Mouse (Mus musculus) hindbrain, embryonic 12.5 days (tissue): ENCODE measurements around the gene Rnase10. TPM values are rescaled to one million over a fixed set of nuclear protein-coding genes. Genes with fewer than 3 reads are reported as not detected.

Source experiments
- ATAC-seq: fragments of 200-750 bp; cut with Nextera tagmentation; 2 replicates; pipeline ENCODE4 v1.8.0; 2017; ENCODE audit warnings: moderate TSS enrichment; ENCODE audit not compliant: low FRiP score
- H3K27ac ChIP-seq: fragments of 300-500 bp; sonication (generic); 2 replicates; pipeline ENCODE4 v1.5.1; 2016; ENCODE audit warnings: mild to moderate bottlenecking
- H3K27me3 ChIP-seq: fragments of 300-500 bp; sonication (generic); 2 replicates; pipeline ENCODE4 v1.6.1; 2016; ENCODE audit warnings: mild to moderate bottlenecking
- H3K36me3 ChIP-seq: fragments of 300-500 bp; sonication (generic); 2 replicates; pipeline ENCODE4 v1.6.1; 2016; ENCODE audit warnings: mild to moderate bottlenecking
- H3K4me1 ChIP-seq: fragments of 300-500 bp; sonication (generic); 2 replicates; pipeline ENCODE4 v1.6.1; 2016
- H3K4me2 ChIP-seq: fragments of 300-500 bp; sonication (generic); replicated peaks from 2 replicates; pipeline ENCODE4 v1.6.1; 2016; ENCODE audit warnings: mild to moderate bottlenecking
- H3K4me3 ChIP-seq: fragments of 300-500 bp; sonication (generic); 2 replicates; pipeline ENCODE4 v1.5.1; 2016; ENCODE audit warnings: mild to moderate bottlenecking
- H3K9ac ChIP-seq: fragments of 300-500 bp; sonication (generic); 2 replicates; pipeline ENCODE4 v1.6.1; 2016; ENCODE audit warnings: mild to moderate bottlenecking, moderate library complexity
- H3K9me3 ChIP-seq: fragments of 300-500 bp; sonication (generic); replicated peaks from 2 replicates; pipeline ENCODE4 v1.6.1; 2016; ENCODE audit warnings: mild to moderate bottlenecking
- WGBS: fragments of 180-500 bp; shearing (Covaris S2); methylation state at CpG from one replicate; pipeline ENCODE4 v1.1.7; 2016; 5-methylcytosine and 5-hydroxymethylcytosine counted together
- polyA plus RNA-seq: library from polyadenylated mRNA; unstranded; fragments of >200 nt; fragmentation: Nextera tagmentation; extraction: Ambion mirVana; gene quantifications from 2 replicates; pipeline ENCODE4 v1.2.1, GENCODE M21; 2016

The Rnase10 gene
- polyA plus RNA-seq, 1 experiment from 2014 or later: not detected

- Histone ChIP-seq H3K36me3 (no peaks in the 10 kb centered on the region), H3K27me3 (no peaks in the 10 kb centered on the region), H3K9me3 (no peaks in the 10 kb centered on the region), H3K9ac (no peak within 1 kb of the TSS), H3K4me3 (no peak within 1 kb of the TSS), H3K27ac (no peak within 1 kb of the TSS), H3K4me2 (no peak within 1 kb of the TSS), H3K4me1 (peaks cover 8% of the 10 kb centered on the region)
- 76% methylated on average over 9 of the region's 9 CpGs for WGBS
- ATAC-seq: no peak
Measured at GRCm38 (mm10) chr14:51057401-51057831, 49.9 kb downstream of the Rnase10 start, which contains the start of gene Rnase12. Rnase12 (minus strand) TSS chr14:51057661.

Other genes starting within 250 kb of the Rnase10 start
- 97.7 and 105 TPM in 2 replicates for gene Ttc5, start 222.2 kb upstream of the Rnase10 start, polyA plus RNA-seq
- gene Ccnb1ip1, start 200.0 kb upstream of the Rnase10 start, polyA plus RNA-seq: 0.46 TPM in 1 of 2 replicates, not detected in the other
- gene Parp2, start 199.9 kb upstream of the Rnase10 start, polyA plus RNA-seq: 50.8 and 50.9 TPM in 2 replicates
- 6.3 and 6.7 TPM in 2 replicates for gene Tep1, start 137.2 kb upstream of the Rnase10 start, polyA plus RNA-seq
- 0.39 and 0.51 TPM in 2 replicates for gene Klhl33, start 110.2 kb upstream of the Rnase10 start, polyA plus RNA-seq
- 108 and 122 TPM in 2 replicates for gene Osgep, start 82.9 kb upstream of the Rnase10 start, polyA plus RNA-seq
- 246 and 257 TPM in 2 replicates for gene Apex1, start 82.8 kb upstream of the Rnase10 start, polyA plus RNA-seq
- 71.8 and 79.8 TPM in 2 replicates for gene Pip4p1, start 76.9 kb upstream of the Rnase10 start, polyA plus RNA-seq
- 38.2 and 39.5 TPM in 2 replicates for gene Pnp, start 76.7 kb upstream of the Rnase10 start, polyA plus RNA-seq
- gene Gm49342, start 63.2 kb upstream of the Rnase10 start, polyA plus RNA-seq: not detected in 2 replicates
- 0.50 and 0.59 TPM in 2 replicates for gene Pnp2, start 51.8 kb upstream of the Rnase10 start, polyA plus RNA-seq
- gene Rnase9, start 34.1 kb downstream of the Rnase10 start, polyA plus RNA-seq: not detected in 2 replicates
- gene Rnase11, start 42.4 kb downstream of the Rnase10 start, polyA plus RNA-seq: not detected in 2 replicates
- gene Rnase12, start 49.9 kb downstream of the Rnase10 start, polyA plus RNA-seq: not detected in 2 replicates
- gene Olfr750, start 66.7 kb downstream of the Rnase10 start, polyA plus RNA-seq: not detected in 2 replicates
- gene Rnase4, start 83.3 kb downstream of the Rnase10 start, polyA plus RNA-seq: 17.8 and 18.7 TPM in 2 replicates
- 3.7 and 4.4 TPM in 2 replicates for gene Ang, start 83.4 kb downstream of the Rnase10 start, polyA plus RNA-seq
- not detected in 2 replicates for gene Eddm3b, start 106.7 kb downstream of the Rnase10 start, polyA plus RNA-seq
- 0.46 TPM in 1 of 2 replicates, not detected in the other for gene Rnase6, start 116.2 kb downstream of the Rnase10 start, polyA plus RNA-seq
- gene Rnase1, start 139.0 kb downstream of the Rnase10 start, polyA plus RNA-seq: 0.72 TPM in 1 of 2 replicates, not detected in the other
- gene Rnase2b, start 154.5 kb downstream of the Rnase10 start, polyA plus RNA-seq: not detected in 2 replicates
- gene Ang2, start 191.4 kb downstream of the Rnase10 start, polyA plus RNA-seq: not detected in 2 replicates
- not detected in 2 replicates for gene Ear14, start 195.6 kb downstream of the Rnase10 start, polyA plus RNA-seq
- not detected in 2 replicates for gene Rnase2a, start 248.4 kb downstream of the Rnase10 start, polyA plus RNA-seq